Mouse (Mus musculus) G1E (cell line): ENCODE results near the gene Slc25a30.

ENCODE experiments used
- CTCF ChIP-seq: IDR thresholded peaks from 2 replicates; pipeline ENCODE4 v1.5.1; 2012; ENCODE audit warnings: low read depth, low read length, inconsistent platforms, mixed read lengths
- GATA1 ChIP-seq: IDR thresholded peaks from 2 replicates; pipeline ENCODE4 v1.6.1; 2012; ENCODE audit warnings: borderline replicate concordance, low read length, inconsistent platforms, mixed read lengths
- TAL1 ChIP-seq: conservative IDR thresholded peaks from 2 replicates; pipeline ENCODE4 v1.6.1; 2012; ENCODE audit warnings: low read depth, low read length, inconsistent platforms, mixed read lengths

DNA sequence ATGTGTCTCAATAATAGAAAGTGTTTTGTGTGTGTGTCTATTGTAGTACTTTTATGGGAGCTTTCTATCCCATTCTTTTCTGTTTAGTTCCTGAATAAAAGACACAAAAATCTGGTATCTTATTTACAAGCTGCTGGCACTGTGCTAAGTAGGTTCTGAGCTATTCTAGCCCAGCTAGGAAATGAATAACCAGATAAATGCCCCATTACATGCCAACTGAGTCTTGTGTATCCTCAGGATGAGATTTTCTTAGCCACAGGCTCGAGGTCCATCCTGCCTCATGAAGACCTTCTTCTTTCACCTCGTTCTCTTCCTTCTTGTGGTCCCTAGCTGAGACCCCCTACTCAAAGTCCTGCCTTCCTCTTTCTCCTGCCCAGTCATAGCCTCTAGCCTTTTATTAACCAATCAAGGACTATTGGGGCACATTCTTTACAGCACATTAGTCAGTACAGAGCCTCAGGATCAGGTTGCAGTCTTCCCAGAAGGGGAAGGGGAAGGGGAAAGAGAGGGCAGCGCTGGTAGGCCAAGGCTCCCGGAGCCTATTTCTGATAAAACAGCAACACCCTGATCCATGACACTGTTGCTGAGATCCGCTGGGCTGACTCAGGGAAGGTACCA lies 11.0 kb upstream of the Slc25a30 start:
- TF ChIP-seq CTCF (no peak), GATA1 (no peak), TAL1 (no peak)
